Mouse (Mus musculus): ENCODE data around the gene Tec. TPM values are rescaled to one million over a fixed set of nuclear protein-coding genes. Genes with fewer than 3 reads are reported as not detected.
A peak's percentile ranks its signal among the peaks of the same experiment; 100 is the strongest.

The Tec gene
- total and polyA plus RNA-seq, 3 experiments: 7.9 to 25.9 (median 20.1) TPM

DNA sequence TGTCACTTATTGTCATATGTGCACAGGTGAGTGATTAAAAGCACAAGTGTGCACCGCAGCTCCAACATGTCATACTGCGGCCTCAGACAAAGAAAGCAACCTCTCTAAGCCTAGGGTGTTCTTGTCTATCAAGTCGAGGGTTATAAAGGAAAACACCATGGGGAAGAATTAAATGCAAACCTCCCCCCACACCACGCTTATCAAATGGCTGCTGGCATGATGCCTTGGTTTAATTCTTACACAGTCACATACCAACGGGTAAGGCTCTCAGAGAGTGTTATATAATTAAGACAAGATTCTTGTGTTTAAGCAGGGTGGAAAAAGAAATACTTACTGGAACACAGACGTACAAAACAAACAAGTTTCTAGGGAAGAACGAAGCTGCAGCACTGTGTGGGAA is 132.5 kb downstream of the Tec start:
- Histone ChIP-seq H3K27me3 (replicated peaks) (no peaks in the 10 kb centered on the region), H3K9me3 (replicated peaks; ENCODE audit: low read length) (no peaks in the 10 kb centered on the region), H3K79me2 (replicated peaks; ENCODE audit: control insufficient read depth, extremely low read depth, insufficient read depth, poor library complexity, severe bottlenecking) (no peaks in the 10 kb centered on the region), H3K36me3 (replicated peaks in 1 of 2; ENCODE audit: control insufficient read depth in 1 of 2, insufficient read depth in 1 of 2, low read length in 1 of 2) (no peaks in the 10 kb centered on the region), H3K9ac (ENCODE audit: insufficient read depth, low read depth) (no peak overlapping the region), H3K27ac (ENCODE audit: insufficient read depth, low read depth) (no peak overlapping the region), H3K4me2 (ENCODE audit: insufficient read depth, low read depth, poor library complexity, severe bottlenecking) (no peak overlapping the region), H3K4me3 (replicated peaks in 1 of 3; ENCODE audit: low read depth in 2 of 3, low read length in 2 of 3, poor library complexity in 1 of 3) (no peak overlapping the region), H3K4me1 (ENCODE audit: control insufficient read depth in 1 of 2, insufficient read depth in 2 of 2) (peaks cover 0 to 2% of the 10 kb centered on the region in 2 experiments; a peak in 1 of 4 replicates)
- dilution Hi-C loops (cut with MboI; ENCODE audit: extremely low pct_ligation_motif_present, extremely low pct_unique_long_range_greater_than_20kb, low sequenced_read_pairs): no loop called here
- in situ Hi-C loops (cut with MboI; ENCODE audit: low pct_ligation_motif_present, low pct_unique_long_range_greater_than_20kb, low sequenced_read_pairs): no loop called here
- DNase-seq (ENCODE audit: extremely low read depth): no peak
- TF ChIP-seq CHD1 (IDR thresholded peaks at IDR 0.05; ENCODE audit: low read depth, low read length): no peak
- TF ChIP-seq ZC3H11A (IDR thresholded peaks at IDR 0.05; ENCODE audit: low read depth, low read length): no peak
- TF ChIP-seq TBP (conservative IDR thresholded peaks at IDR 0.05; ENCODE audit: low read depth, low read length): no peak
- TF ChIP-seq IRF4 (IDR thresholded peaks at IDR 0.05; ENCODE audit: low read depth, low read length): no peak
- TF ChIP-seq NELFE (IDR thresholded peaks at IDR 0.05; ENCODE audit: low read depth, low read length): no peak
- no peak for TF ChIP-seq JUND (conservative IDR thresholded peaks at IDR 0.05; ENCODE audit: low read depth, low read length)

DNA sequence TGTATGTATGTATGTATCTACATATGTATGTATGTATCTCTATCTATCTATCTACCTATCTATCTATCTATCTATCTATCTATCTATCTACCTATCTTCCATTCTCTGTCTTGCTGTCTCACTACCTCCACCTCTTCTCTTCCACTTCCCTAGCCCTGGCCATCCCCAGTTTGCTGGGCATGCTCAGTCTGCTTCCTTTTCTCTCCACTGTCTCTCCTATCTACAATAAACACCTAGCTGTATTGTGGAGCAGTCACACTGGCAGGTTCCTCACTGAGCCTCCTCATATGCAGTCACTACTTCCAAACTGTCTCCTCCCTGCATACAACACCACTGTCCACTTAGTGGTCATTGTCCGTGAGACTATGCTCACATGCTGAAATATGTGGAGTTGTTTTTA is 135.4 kb downstream of the Tec start:
- TF ChIP-seq SMC3 (IDR thresholded peaks at IDR 0.05; ENCODE audit: low read depth, low read length) (no peak), SIN3A (IDR thresholded peaks at IDR 0.05; ENCODE audit: low read length) (no peak), EP300 (IDR thresholded peaks at IDR 0.05; ENCODE audit: low read length) (no peak), POLR2AphosphoS2 (IDR thresholded peaks at IDR 0.05; ENCODE audit: low read depth, low read length) (no peak), CHD2 (IDR thresholded peaks at IDR 0.05; ENCODE audit: low read length) (no peak), ZMIZ1 (IDR thresholded peaks at IDR 0.05; ENCODE audit: low read depth, low read length) (no peak)
- Histone ChIP-seq H3K4me1 (ENCODE audit: control insufficient read depth in 1 of 2, insufficient read depth in 2 of 2) (no peaks in the 10 kb centered on the region), H3K79me2 (replicated peaks; ENCODE audit: control insufficient read depth, extremely low read depth, insufficient read depth, poor library complexity, severe bottlenecking) (no peaks in the 10 kb centered on the region), H3K9ac (ENCODE audit: insufficient read depth, low read depth) (no peak overlapping the region), H3K9me3 (replicated peaks; ENCODE audit: low read length) (no peaks in the 10 kb centered on the region), H3K27ac (ENCODE audit: insufficient read depth, low read depth) (no peak overlapping the region), H3K27me3 (replicated peaks) (no peaks in the 10 kb centered on the region), H3K4me2 (ENCODE audit: insufficient read depth, low read depth, poor library complexity, severe bottlenecking) (no peak overlapping the region), H3K4me3 (replicated peaks in 1 of 3; ENCODE audit: low read depth in 2 of 3, low read length in 2 of 3, poor library complexity in 1 of 3) (no peak overlapping the region), H3K36me3 (replicated peaks in 1 of 2; ENCODE audit: control insufficient read depth in 1 of 2, insufficient read depth in 1 of 2, low read length in 1 of 2) (no peaks in the 10 kb centered on the region)
- no peak for DNase-seq (ENCODE audit: extremely low read depth)
- in situ Hi-C loops (cut with MboI; ENCODE audit: low pct_ligation_motif_present, low pct_unique_long_range_greater_than_20kb, low sequenced_read_pairs) (no loop called here), dilution Hi-C loops (cut with MboI; ENCODE audit: extremely low pct_ligation_motif_present, extremely low pct_unique_long_range_greater_than_20kb, low sequenced_read_pairs) (no loop called here)

DNA sequence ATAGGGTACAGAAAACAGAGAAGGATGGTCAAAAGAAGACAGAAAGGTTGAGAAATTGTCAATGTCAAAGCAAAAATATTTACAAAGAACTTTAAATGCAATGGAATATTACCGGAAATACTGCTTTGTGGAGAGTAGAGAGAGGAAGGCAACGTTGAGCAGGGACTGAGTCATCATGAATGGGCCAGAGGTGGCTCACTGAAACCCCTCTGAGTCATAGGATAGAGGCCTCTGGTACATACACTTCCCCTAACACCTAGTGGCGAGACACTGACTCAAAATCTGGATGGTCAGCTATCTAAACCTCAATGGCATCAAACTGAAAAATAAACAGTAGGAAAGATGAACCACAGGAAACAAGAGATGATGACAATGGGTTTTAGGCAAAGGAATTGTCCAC is 142.9 kb downstream of the Tec start:
- Histone ChIP-seq H3K9me3 (replicated peaks; ENCODE audit: low read length) (no peaks in the 10 kb centered on the region), H3K36me3 (replicated peaks in 1 of 2; ENCODE audit: control insufficient read depth in 1 of 2, insufficient read depth in 1 of 2, low read length in 1 of 2) (no peaks in the 10 kb centered on the region), H3K27me3 (replicated peaks) (no peaks in the 10 kb centered on the region), H3K79me2 (replicated peaks; ENCODE audit: control insufficient read depth, extremely low read depth, insufficient read depth, poor library complexity, severe bottlenecking) (no peaks in the 10 kb centered on the region), H3K4me1 (ENCODE audit: control insufficient read depth in 1 of 2, insufficient read depth in 2 of 2) (peaks cover 10 to 26% of the 10 kb centered on the region in 2 experiments; a peak in 3 of 4 replicates), H3K27ac (ENCODE audit: insufficient read depth, low read depth) (no peak overlapping the region), H3K4me3 (replicated peaks in 1 of 3; ENCODE audit: low read depth in 2 of 3, low read length in 2 of 3, poor library complexity in 1 of 3) (no peak overlapping the region), H3K4me2 (ENCODE audit: insufficient read depth, low read depth, poor library complexity, severe bottlenecking) (no peak overlapping the region), H3K9ac (ENCODE audit: insufficient read depth, low read depth) (no peak overlapping the region)
- dilution Hi-C loops (cut with MboI; ENCODE audit: extremely low pct_ligation_motif_present, extremely low pct_unique_long_range_greater_than_20kb, low sequenced_read_pairs): no loop called here
- DNase-seq (ENCODE audit: extremely low read depth): peak; percentile 54
- in situ Hi-C loops (cut with MboI; ENCODE audit: low pct_ligation_motif_present, low pct_unique_long_range_greater_than_20kb, low sequenced_read_pairs): no loop called here
- TF ChIP-seq CTCF (conservative IDR thresholded peaks at IDR 0.05 in 1 of 2, IDR thresholded peaks at IDR 0.05 in 1 of 2; ENCODE audit: low read depth in 2 of 2, low read length in 2 of 2): peak in 1 of 2 experiments; percentile 5; a peak in 1 of 4 replicates
- peak; percentile 39 for TF ChIP-seq ETS1 (conservative IDR thresholded peaks at IDR 0.05; ENCODE audit: low read depth, low read length)
- TF ChIP-seq POLR2AphosphoS2 (IDR thresholded peaks at IDR 0.05; ENCODE audit: low read depth, low read length): no peak
- TF ChIP-seq MAX (IDR thresholded peaks at IDR 0.05; ENCODE audit: low read length): no peak
- no peak for TF ChIP-seq JUN (IDR thresholded peaks at IDR 0.05; ENCODE audit: insufficient read depth, low read depth, low read length)
- TF ChIP-seq KAT2A (IDR thresholded peaks at IDR 0.05; ENCODE audit: insufficient replicate concordance, low read length): no peak
- no peak for TF ChIP-seq BHLHE40 (IDR thresholded peaks at IDR 0.05; ENCODE audit: low read depth, low read length)
- TF ChIP-seq CHD2 (IDR thresholded peaks at IDR 0.05; ENCODE audit: low read length): no peak
- TF ChIP-seq SIN3A (IDR thresholded peaks at IDR 0.05; ENCODE audit: low read length): no peak
- TF ChIP-seq USF2 (conservative IDR thresholded peaks at IDR 0.05; ENCODE audit: low read depth, low read length): no peak
- TF ChIP-seq MAZ (IDR thresholded peaks at IDR 0.05; ENCODE audit: low read depth, low read length): no peak
- TF ChIP-seq IRF4 (IDR thresholded peaks at IDR 0.05; ENCODE audit: low read depth, low read length): no peak
- no peak for TF ChIP-seq GABPA (IDR thresholded peaks at IDR 0.05; ENCODE audit: insufficient replicate concordance, low read depth, low read length)
- TF ChIP-seq MAFK (IDR thresholded peaks at IDR 0.05; ENCODE audit: insufficient replicate concordance, low read length): 0 out of 2 replicates have a peak, but pooled peaks have one; percentile 4
- no peak for TF ChIP-seq TBP (conservative IDR thresholded peaks at IDR 0.05; ENCODE audit: low read depth, low read length)
- no peak for TF ChIP-seq RAD21 (IDR thresholded peaks at IDR 0.05; ENCODE audit: low read depth, low read length)
- no peak for TF ChIP-seq ZC3H11A (IDR thresholded peaks at IDR 0.05; ENCODE audit: low read depth, low read length)
- no peak for TF ChIP-seq JUND (conservative IDR thresholded peaks at IDR 0.05; ENCODE audit: low read depth, low read length)
- TF ChIP-seq ZNF384 (IDR thresholded peaks at IDR 0.05; ENCODE audit: low read depth, low read length): no peak
- no peak for TF ChIP-seq USF1 (IDR thresholded peaks at IDR 0.05; ENCODE audit: low read depth, low read length)
- no peak for TF ChIP-seq E2F4 (IDR thresholded peaks at IDR 0.05; ENCODE audit: insufficient replicate concordance, low read depth, low read length)

All from CH12.LX (cell line).